Mouse (Mus musculus) activated CD4-positive, CD25-positive, alpha-beta regulatory T cell, adult 4 months (primary cell): ENCODE results near the gene Rab8a. TPM values are rescaled to one million over a fixed set of nuclear protein-coding genes. Genes with fewer than 3 reads are reported as not detected.

Source experiments
- ATAC-seq: one replicate; pipeline ENCODE4 v1.8.0; 2017
- polyA plus RNA-seq, 2 experiments: library from polyadenylated mRNA; unstranded; fragments of 100-300 nt; shearing (Covaris generic); gene quantifications; one replicate each; pipeline ENCODE4 v1.2.1; 2017

Gene Rab8a
- polyA plus RNA-seq, 2 experiments from 2014 or later = 159 to 162 TPM

GRCm38 (mm10) chr8:72146556-72146955, 14.4 kb upstream of the Rab8a start:
- no peak for ATAC-seq

- no peak for ATAC-seq
Observed at GRCm38 (mm10) chr8:72147266-72147665, 13.7 kb upstream of the Rab8a start.

GRCm38 (mm10) chr8:72149056-72149455, 11.9 kb upstream of the Rab8a start:
- ATAC-seq = no peak

GRCm38 (mm10) chr8:72151418-72152078, 9.5 kb upstream of the Rab8a start:
- ATAC-seq = no peak

- no peak for ATAC-seq
Observed at GRCm38 (mm10) chr8:72153382-72153781, 7.6 kb upstream of the Rab8a start.

GRCm38 (mm10) chr8:72158096-72158495, 2.9 kb upstream of the Rab8a start:
- no peak for ATAC-seq

GRCm38 (mm10) chr8:72158726-72159125, 2.3 kb upstream of the Rab8a start:
- no peak for ATAC-seq

- no peak for ATAC-seq
Observed at GRCm38 (mm10) chr8:72160007-72160406, 993 bp upstream of the Rab8a start.

GRCm38 (mm10) chr8:72162821-72163220, 1.8 kb downstream of the Rab8a start:
- peak; percentile 4 for ATAC-seq

GRCm38 (mm10) chr8:72169098-72169668, 8.2 kb downstream of the Rab8a start:
- ATAC-seq = peak; percentile 94

- peak; percentile 18 for ATAC-seq
Observed at GRCm38 (mm10) chr8:72169681-72170249, 8.8 kb downstream of the Rab8a start.

GRCm38 (mm10) chr8:72177346-72177925, 16.4 kb downstream of the Rab8a start:
- ATAC-seq = peak; percentile 74

- ATAC-seq = no peak
Observed at GRCm38 (mm10) chr8:72183554-72184202, 22.7 kb downstream of the Rab8a start.

- no peak for ATAC-seq
Observed at GRCm38 (mm10) chr8:72187793-72188331, 26.9 kb downstream of the Rab8a start.

- peak; percentile 97 for ATAC-seq
Observed at GRCm38 (mm10) chr8:72189417-72190214, 28.6 kb downstream of the Rab8a start, which contains the start of gene Hsh2d. TSS of gene Hsh2d (plus strand) at chr8:72189638.

- ATAC-seq = peak; percentile 18
Observed at GRCm38 (mm10) chr8:72190215-72190539, 29.2 kb downstream of the Rab8a start.

GRCm38 (mm10) chr8:72192065-72192464, 31.1 kb downstream of the Rab8a start:
- no peak for ATAC-seq

- ATAC-seq = no peak
Observed at GRCm38 (mm10) chr8:72197997-72198396, 37.0 kb downstream of the Rab8a start.

- ATAC-seq = no peak
Observed at GRCm38 (mm10) chr8:72208582-72208981, 47.6 kb downstream of the Rab8a start.

GRCm38 (mm10) chr8:72210222-72210621, 49.2 kb downstream of the Rab8a start:
- ATAC-seq = no peak

- ATAC-seq = peak; percentile 52
Observed at GRCm38 (mm10) chr8:72210710-72211109, 49.7 kb downstream of the Rab8a start.

GRCm38 (mm10) chr8:72211846-72212245, 50.8 kb downstream of the Rab8a start:
- ATAC-seq = no peak
